24 mouse cellular contexts compared by ENCODE assay signal in genomic region chr10:23569386-23569785, GRCm38 (mm10).
"Had no signal": no experiment of that assay in that cellular context is flagged by ENCODE, and none has a peak within 500 bp of the region (broad histone marks: within the 10 kb centered on the region; RNA-seq: fewer than 3 reads in every experiment).

No protein-coding gene starts in this region.

- H3K4me2 ChIP-seq: heart, embryonic 11.5 days; heart, embryonic 13.5 days; heart, embryonic 15.5 days; hindbrain, embryonic 12.5 days; hindbrain, embryonic 14.5 days; intestine, embryonic 15.5 days; limb, embryonic 12.5 days; liver, embryonic 11.5 days had no signal

- H3K36me3 ChIP-seq: heart, embryonic 13.5 days; heart, embryonic 15.5 days; hindbrain, embryonic 10.5 days; hindbrain, embryonic 12.5 days; intestine, embryonic 15.5 days; limb, embryonic 10.5 days; limb, embryonic 12.5 days had no signal

- H3K27me3 ChIP-seq: heart, embryonic 13.5 days; heart, embryonic 15.5 days; hindbrain, embryonic 12.5 days; intestine, embryonic 15.5 days; limb, embryonic 12.5 days had no signal

- DNase-seq: gastrocnemius, postnatal 14 days; gastrocnemius, postnatal 36 days; heart, adult 11 months; heart, adult 2 months; heart, postnatal 14 days; heart, postnatal 4 days; kidney, adult 18-20 months; kidney, adult 8-10 months; kidney, postnatal 10 days; kidney, postnatal 25 days; kidney, postnatal 4 days; liver had no signal

- H3K4me3 ChIP-seq: heart, adult 2 months; heart, embryonic 13.5 days; heart, embryonic 15.5 days; hindbrain, embryonic 10.5 days; hindbrain, embryonic 12.5 days; intestine, embryonic 15.5 days; layer of hippocampus, adult 2 months; left cerebral cortex, adult 2 months; limb, embryonic 10.5 days; limb, embryonic 12.5 days had no signal
